Mouse (Mus musculus) adrenal gland, adult 2 months (tissue): Measurements from ENCODE around the gene Slc7a14. TPM values are rescaled to one million over a fixed set of nuclear protein-coding genes. Genes with fewer than 3 reads are reported as not detected.

Experiments
- DNase-seq: peaks from one replicate; pipeline ENCODE4 v3.0.0; 2021
- polyA plus RNA-seq: library from polyadenylated mRNA; depleted of rRNA; stranded (reverse); fragments of >200 nt; gene quantifications from 2 replicates; pipeline ENCODE4 v1.2.3, GENCODE M21; 2012
- total RNA-seq, 2 experiments: library from RNA; stranded (reverse); gene quantifications; 2 replicates each; pipeline ENCODE4 v1.2.3; 2021

Gene Slc7a14
- total and polyA plus RNA-seq, 3 experiments, result 0.71 to 6.9 (median 3.3) TPM

DNA sequence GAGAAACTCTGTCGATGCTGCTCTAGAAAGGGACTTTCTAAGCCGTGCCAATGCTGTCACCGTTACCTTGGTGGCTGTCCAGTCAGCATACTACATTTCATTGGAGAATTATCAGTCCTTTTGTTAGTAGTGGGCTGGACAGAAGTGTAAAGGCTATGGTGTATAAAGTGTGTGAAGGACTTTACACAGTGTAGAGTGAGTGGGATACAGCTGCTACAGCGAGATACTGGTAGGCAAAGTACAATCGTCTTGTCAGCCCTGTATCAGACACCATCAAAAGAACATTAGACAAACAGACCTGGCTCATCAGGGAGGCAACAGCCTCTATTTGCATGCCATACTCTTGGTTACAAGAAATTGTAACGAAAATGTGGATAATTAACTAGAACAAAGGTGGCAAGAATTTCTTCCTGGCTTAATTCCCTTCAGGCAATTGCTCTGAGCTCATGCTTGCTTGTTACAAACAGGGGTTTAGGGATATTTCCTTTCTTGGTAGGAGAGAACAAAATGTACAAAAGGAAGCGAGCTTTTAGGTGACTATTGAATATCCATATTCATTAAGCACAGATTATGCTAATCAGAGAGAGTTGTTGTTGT, 48.7 kb downstream of the Slc7a14 start:
- peak; percentile 32 for DNase-seq

DNA sequence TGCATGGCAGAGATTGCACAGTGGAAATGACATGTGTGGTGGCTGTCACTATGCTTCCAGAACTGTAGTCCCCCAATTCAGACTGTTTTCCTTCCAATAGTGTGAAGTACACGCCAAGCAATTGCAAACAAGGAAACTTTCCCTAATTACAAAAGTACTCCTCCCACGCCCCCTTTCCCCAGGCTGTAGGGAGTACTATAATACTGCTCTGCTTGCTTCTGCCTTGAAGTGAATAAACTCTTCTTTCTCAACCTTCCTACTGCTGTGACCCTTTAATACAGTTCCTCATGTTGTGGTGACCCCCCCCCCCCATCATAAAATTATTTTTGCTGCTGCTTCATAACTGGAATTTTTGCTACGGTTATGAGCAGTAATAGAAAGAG, 49.2 kb downstream of the Slc7a14 start:
- no peak for DNase-seq

DNA sequence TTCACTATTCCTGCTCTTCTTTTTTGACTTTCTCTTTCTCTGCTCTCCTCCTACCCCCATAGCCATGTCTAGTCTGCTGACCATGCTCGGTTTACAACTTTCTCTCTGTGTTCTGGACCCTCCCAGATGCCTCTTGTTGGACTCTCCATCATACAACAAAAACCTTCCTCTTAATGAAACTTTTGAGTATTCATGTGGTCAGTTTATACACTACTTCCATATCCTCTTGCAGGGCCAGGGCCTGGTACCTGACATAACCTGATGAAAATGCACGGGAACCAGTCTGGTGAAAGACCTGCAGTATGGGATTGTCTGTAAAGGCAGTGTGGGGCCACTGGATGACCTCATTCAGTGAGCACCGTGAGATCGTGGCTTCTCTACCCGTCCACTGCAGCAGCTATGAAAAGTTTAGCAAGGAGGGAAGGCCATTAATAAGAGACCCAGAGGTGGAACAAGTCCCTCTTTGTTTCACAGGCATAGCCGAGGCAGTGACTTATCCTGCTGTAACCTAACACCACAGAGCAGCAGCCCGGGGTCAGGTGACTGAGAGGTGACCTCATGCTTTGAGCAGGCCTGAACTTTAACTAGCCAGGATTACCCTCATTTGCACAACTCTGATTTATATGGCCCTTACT, 49.7 kb downstream of the Slc7a14 start:
- peak; percentile 79 for DNase-seq

DNA sequence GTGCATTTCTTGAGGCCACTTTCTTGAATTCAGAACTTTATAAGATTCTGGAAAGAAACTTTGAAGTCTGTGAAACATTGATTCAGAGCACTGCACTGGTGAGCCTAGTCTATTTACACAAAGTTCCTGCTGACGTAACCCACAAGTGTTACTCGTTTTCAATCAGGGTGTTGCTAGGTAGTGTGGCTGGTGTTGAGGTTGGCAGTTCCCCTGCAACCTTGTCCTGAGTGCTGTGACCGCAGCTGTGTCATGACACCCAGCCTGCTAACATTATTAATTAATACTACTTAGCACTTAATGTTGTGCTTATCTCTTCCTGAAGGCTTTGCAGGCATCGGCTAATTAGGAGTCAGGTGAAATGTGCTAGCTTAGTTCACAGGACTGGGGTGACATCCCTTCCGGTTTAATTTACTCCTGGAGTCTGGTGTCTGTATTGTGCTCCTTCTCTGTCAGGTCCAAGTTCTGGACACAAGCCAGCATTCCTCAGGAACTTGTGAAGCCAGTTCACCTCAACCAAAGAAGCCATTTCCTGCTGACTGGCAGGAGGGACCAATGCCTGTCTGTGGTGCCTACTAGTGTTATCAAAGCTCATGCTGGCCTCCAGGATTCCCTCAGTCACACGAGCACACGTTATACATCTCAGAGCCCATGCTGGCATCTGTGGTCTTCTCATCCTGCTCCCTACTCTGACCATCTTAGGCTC, 50.5 kb downstream of the Slc7a14 start:
- no peak for DNase-seq

DNA sequence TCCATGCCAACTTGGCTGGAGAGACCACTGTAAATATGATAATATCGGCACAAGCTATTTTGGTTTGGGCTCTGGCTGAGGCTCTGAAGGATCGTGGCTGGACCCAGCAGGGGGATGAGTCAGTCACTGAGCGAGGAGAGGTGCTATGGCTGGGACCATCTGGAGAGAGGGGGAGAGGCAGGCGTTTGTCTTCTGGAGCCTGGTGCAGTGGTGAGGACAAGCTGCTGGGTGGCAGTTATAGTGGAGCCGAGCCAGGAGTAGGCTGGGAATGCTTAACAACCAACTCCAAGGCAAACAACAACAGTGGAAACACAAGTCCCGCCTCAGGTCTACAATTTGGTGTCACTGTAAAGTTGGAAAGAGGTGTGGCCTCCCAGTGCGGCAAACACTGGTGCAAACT, 55.8 kb downstream of the Slc7a14 start:
- no peak for DNase-seq

DNA sequence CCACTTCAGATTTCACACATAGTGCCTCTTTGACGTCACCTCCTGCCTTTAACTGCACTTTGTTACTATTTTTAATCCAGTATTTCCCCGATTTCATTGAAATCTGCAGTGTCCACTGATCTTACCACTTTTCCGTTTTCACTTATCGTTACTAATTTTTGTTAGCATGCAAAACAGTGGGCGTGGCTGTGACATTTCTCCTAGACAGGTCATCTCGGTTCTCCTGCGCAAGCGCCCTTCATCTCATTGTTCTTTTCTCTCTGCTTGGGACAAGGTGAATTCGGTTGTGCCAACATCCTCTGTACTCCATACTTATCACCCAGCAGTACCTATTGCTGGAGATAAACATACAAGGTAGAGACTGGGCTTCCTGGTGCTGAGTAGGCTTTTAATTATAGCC, 56.3 kb downstream of the Slc7a14 start:
- DNase-seq, result no peak

DNA sequence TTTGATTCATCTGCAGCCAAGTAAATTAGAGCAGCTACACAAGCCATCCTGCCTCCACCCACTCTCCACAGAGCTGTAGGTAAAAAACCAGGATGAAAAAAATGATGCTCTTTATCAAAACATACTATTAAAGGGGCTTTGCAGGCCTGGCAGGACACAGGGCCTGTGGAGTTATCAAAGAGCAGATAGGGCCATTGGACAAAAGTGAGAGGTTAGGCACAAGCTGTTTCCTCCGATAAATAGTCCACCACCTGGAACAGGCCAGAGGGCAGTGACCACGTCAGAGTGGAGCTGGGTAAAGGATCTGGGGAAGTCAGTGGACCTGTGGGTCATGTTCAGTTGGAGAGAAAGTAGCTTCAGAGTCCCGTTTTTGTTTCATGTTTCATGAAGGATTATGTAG, 57.6 kb downstream of the Slc7a14 start:
- no peak for DNase-seq

DNA sequence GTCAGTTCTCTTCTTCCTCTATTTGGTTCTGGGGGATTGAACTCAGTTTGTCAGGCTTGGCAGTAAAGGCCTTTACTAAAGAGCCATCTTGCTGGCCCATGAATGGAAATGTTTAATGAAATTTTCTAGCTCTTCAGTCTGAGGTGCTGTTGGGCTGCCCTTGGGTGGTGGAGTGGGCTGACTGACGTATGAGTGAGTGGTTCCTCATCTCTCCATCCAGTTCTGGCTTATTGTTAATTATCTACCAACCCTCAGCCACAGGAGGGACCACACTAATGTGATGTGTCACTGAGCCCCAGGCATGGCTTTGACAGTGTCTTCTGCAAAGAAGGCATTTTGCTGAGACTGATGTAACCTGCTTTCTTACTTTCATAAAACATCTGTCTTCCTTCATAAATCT, 66.7 kb downstream of the Slc7a14 start:
- DNase-seq, result no peak

DNA sequence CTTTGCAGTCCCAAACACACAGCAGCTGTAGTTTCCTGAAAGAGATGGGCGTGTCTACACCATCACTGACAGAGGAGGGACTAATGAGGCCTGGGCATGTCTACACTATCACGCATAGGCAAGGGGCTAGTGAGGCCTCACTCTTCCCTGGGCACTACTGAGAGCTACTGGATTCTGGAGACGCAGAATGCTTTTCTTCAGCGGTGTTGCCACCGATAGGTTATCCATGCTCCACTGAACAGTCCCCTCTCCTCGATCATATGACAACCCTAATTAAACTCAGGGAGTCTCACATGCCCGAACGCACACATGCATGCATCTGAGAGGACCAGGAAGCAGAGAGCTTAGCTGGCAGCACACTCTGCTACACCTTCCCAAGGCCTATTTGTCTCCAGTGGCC, 69.3 kb downstream of the Slc7a14 start:
- no peak for DNase-seq

DNA sequence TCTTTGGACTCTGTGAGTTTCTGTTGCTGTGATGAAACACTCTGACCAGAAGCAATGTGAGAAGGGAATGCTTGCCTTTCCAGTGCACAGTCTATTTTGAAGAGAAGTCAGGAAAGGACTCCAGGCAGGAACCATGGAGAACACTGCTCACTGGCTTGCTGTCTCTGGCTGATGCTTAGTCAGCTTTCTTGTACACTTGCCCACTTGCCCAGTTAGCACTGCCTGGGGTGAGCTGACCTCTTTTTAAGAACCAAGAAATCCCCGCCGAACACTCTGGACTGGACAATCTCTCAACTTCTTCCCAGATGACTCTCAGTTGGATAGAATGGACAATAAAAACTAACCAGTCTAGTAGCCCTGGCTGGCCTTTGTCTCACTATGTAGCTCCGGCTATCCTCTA, 70.5 kb downstream of the Slc7a14 start:
- no peak for DNase-seq

DNA sequence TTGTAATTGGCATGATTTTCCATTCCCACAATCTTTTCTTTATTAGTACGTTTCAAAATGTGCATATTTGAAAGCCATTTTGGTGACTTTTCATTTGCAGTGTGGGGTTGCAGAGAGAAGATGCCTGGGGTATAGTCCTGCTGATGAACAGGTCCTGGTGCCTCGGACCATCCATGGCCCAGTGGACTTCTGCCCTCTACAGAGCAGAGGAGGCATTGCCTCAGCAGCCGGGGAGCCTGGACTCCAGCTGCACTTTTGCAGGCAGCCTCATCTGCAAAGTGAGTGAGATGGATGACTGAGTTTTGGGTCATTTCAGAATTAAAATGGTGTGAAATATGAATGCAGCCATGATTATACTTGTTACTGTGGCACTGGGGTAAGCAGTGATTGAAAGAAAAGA, 72.2 kb downstream of the Slc7a14 start:
- DNase-seq, result peak; percentile 63

DNA sequence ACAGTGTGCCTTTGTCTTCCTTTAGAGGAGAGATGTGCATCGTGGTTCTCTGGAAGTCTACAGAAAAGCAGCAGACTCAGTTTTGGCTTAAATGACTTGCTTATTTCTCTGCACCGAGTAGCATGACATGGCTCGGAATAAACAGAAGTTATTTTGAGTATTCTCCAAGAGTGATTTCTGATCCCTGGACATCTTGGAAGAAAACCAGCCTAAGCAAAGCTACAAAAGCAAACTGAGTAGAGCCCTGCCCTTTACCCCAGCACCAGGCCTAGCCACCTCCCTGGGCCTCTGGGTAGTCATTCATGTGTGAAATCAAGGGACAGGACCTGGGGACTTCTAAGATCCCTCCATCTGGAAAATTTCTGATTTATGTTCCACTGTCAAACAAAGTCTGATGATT, 74.0 kb downstream of the Slc7a14 start:
- DNase-seq, result no peak

DNA sequence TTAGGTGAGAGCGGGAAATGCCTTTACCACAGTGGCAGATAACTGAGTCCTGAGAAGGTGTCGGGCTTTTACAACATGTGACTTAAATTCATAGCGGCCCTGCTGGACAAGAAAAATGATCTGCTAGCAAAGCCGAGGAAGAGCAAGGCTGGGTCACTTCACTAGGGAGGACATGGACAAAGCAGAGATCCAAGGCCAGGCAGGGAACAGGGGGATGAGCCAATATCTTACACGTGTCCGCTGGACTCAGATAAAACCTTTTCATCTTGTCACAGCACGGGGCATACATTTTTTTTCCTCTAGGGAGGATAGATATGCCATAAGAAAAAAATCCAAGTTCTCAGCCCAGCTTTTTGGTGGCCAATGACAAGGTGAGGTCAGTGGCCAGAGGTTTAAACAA, 75.8 kb downstream of the Slc7a14 start:
- DNase-seq, result peak; percentile 72

DNA sequence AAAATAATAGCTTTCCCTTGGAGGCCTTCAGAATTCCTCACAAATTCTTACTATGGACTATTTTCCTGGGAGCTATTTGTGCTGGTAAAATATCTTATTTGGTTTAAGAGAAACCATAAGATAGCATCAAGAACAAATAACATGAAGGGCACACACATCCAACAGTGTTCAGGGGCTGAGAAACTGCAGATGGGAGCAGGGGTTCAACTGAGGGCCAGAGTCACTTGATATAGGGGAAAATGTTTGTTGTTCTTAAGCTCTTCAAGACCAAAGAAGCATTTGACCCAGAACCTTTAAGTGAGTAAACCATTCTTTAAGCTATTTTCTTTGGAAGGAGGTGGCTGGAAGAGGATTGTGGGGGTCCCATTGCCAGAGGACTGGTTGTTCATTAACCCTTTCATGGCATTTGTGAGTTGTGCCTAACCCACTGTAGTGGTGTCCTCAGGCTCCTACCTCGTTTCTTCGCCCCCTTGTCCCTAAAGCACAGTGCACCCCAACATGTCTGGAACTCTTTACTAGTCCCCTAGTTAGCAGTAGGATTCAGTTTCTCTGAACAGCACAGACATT, 76.3 kb downstream of the Slc7a14 start:
- no peak for DNase-seq

DNA sequence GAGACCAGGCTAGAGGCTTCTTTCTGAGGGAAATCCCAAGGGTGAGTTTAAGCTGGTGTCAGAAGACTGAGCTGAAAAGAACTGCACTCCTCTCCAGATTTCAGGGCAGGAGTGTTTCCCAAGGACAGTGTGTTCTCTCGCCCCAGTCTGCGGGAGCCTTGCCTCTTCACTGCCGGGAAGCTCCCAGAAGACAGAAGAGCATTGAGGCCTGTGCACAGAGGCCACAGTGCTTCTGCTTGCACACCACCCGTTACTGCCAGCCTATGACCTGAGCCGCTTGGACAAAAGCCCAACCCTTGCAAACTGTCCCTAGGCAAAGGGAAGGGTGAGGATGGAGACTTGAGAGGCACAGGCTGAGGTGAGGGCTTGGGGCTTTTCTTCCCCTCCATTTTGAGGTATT, 80.9 kb downstream of the Slc7a14 start:
- peak; percentile 21 for DNase-seq

DNA sequence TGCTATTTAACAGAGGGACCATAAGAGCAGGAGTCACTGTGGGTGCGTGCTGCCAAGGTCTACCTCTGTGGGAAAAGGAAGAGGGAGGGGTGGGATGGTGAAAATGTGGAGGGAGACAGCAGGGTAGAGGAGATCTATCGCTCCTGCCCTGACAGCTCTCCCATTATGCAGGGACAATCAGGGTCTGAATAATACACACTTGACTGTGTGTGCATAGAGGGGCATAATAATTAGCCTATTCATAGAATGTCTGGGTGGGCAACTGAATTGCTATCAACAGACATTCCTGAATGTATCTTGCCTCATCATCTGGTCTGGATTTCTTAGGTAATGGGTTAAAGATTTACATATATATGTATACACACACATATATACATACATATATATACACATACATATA, 81.7 kb downstream of the Slc7a14 start:
- DNase-seq, result no peak

DNA sequence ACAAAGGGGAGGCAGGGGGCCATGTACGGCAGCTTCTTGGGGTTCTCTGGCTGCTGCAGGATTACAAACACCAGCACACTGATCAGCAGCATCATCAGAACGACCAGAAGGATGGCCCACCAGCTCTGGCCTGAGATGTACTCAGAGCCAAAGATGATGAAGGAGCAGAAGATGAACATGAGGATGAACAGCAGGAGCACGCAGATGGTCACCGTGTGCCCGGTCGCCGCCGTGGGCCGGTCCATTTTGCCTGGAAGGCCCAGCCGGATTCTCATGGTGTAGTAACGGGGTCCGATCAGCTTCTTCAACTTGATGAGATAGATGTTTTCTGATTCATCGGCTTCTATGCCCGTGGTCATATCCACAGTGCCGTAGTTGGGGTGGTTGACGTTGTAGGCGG, 86.6 kb downstream of the Slc7a14 start:
- no peak for DNase-seq

DNA sequence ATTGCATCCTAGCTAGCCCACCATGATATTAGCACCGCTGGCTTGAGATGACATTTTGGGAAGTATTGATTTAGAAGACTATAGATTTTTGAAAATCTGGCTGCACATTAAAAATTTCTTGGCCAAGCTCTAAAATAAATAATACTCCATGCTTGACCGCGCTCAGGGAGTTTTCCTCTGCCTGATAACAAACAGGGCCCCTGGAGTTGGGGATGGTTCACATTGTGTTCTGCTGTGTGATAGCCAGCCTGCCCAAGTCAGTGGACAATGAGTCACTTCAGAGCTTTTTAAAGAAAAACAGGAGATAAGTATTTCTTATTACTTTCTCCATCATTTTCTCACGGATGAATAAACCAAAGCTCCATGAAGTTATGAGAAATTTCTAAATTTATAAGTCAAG, 90.1 kb downstream of the Slc7a14 start:
- DNase-seq, result no peak

DNA sequence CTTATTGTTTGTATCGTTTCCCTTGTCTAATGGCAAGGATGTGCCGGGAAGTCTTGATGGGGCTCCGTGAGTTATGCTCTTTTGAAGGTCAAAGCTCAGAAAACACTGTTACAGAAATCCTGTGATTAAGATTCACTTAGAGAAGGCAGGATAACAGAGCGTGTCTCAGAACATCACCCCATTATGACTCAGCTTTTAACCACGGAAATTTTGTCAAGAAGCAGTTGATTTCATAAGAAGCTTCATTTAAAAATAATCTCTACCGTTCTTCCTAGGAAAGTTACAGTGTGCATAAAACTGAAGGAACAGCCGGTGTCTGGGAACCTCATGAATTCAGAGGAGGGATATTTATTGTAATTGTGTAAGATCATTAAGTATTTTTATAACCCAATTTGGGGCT, 90.7 kb downstream of the Slc7a14 start:
- peak; percentile 28 for DNase-seq

DNA sequence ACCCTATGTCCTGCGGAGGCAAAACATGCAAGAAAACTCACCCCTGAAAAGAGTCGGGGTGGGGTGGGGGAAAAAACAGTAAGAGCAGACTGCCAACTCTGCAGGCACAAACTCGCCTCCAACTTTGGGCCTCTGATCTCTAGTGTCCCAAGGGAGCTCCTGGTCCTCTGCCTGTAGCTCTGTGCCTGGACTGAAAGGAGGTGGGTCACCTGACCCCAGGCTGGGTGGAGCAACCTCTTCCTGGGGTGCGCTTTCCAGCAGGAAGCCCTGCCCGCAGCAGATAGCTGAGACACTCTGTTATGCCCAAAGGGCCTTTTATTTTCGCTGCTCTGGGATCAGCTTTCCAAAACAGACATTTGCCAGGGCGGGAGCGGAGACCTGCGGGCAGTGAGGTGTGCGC, 92.7 kb downstream of the Slc7a14 start:
- no peak for DNase-seq

DNA sequence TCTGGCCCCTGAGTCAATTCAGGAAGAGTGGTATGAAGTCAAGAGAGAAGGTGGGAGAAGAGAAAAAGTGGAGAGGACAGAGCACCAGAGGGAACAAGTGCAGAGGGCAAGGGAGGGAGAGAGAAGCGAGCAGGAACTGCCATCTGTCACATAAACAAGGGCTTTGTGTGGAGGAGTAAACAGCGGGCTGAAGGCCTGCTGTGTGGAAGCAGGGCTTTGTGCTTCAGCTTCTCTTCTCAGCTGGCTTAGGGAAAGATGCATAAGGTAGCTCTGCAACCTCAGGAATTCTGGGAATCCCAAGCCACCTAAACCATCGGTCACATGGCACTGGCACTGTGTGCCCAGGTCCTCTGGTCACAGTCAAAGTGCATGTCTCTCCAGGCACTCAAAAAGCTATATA, 96.4 kb downstream of the Slc7a14 start:
- no peak for DNase-seq

DNA sequence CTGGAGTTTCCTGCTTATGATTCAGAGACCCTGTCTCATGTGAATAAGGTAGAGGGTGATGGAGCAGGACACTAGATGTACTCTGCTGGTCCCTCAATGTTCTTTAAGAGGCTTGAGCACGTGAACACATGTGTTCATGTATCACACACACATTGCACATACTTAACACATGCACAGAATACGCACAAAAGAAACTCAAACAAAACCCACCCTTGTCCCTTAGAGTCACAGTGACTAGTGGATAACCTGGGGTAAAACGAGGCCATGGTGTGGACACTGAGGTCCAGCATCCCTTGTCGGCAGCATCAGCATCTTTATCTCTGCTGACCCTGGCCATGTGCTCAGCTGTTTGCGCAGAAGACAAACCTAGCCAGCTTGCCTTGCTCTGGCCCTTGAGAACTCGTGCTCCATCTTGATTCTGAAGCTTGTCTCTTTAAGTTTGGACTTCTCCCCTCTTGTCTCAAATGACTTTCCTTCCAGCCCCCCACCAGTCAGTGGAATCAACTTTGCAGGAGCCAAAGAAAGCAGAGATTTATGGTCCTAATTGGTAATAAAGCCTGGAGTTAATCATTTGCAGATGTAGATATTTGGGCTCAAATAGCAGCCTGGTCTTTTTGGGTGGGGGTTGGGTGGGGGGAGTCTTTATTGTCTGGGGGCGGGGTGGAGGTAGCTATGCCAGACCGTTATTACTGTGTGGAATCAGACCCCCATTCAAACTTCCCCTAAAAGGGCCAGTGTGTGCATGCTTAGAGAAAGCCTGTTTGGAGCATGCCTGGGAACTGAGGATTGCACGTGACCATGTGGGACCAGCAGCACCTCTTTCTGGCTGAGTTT, 97.8 kb downstream of the Slc7a14 start:
- no peak for DNase-seq

DNA sequence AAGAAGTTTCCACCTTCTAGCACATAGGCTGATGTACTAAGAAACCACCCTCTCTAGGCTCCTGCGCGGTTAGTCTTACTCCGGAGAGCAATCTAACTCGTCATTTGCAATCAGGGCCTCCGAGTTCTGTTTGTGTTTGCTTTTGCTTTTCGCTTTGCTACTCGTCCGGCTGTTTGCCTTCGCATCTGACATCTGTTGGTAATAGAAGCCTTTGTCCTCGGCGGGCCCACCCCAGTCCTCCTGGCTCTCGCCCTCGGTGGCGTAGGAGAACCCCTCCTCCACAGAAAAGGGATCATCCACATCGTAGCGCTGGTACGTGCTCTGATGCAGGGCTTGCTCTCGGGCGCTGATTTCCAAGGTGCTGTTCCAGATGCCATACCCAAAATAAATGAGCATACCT, 101.2 kb downstream of the Slc7a14 start:
- no peak for DNase-seq
